Mouse (Mus musculus) MEL (cell line): ENCODE measurements at regions not wholly inside any gene's neighbourhood (a gene's known extent, or its start where the extent isn't known, plus 50 kb on each side); places are given as distances from the start of the nearest gene placed in this dataset.

Experiments used
- CTCF ChIP-seq, 3 experiments: IDR thresholded peaks in 2 of 3; conservative IDR thresholded peaks in 1 of 3; 2 replicates each; pipeline ENCODE4 v1.5.1; 2011 to 2012; ENCODE audit warnings: low read length in 3 of 3, low read depth in 2 of 3, mild to moderate bottlenecking in 2 of 3, improper control_type of control experiment in 1 of 3, inconsistent platforms in 1 of 3, mixed read lengths in 1 of 3, moderate library complexity in 1 of 3; ENCODE audit not compliant: control insufficient read depth in 1 of 3, insufficient read depth in 1 of 3, poor library complexity in 1 of 3, severe bottlenecking in 1 of 3
- GABPA ChIP-seq: IDR thresholded peaks from 2 replicates; pipeline ENCODE4 v1.6.1; 2012; ENCODE audit warnings: low read depth, mild to moderate bottlenecking, inconsistent platforms, low read length, improper control_type of control experiment, moderate library complexity
- GATA1 ChIP-seq: IDR thresholded peaks from 2 replicates; pipeline ENCODE4 v1.6.1; 2011; ENCODE audit warnings: low read depth, low read length, improper control_type of control experiment
- RCOR1 ChIP-seq: IDR thresholded peaks from 2 replicates; pipeline ENCODE4 v1.6.1; 2012; ENCODE audit warnings: low read depth, mild to moderate bottlenecking, inconsistent platforms, low read length, improper control_type of control experiment

DNA sequence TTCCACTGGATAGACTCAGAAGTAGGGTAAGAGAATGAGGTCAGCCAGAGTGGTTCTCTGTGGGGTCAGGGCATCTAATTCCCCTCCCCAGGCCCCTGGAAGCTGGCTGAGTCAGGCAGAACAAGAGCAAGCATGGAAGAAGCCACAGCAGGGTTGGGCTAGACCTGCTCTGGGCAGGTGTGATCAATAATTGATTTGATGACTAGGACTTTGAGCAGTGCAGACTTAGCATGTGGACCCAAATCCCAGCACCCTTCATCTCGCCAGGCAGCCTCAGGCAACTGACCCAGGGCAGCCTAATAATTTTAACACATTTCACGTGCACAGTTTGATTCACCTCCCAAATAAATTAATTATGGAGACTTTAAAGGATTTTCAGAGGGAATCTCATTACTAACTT lies 67.2 kb downstream of the Qdpr start:
- TF ChIP-seq GABPA (no peak), GATA1 (no peak), CTCF (IDR thresholded peaks at IDR 0.05 in 2 of 3, conservative IDR thresholded peaks at IDR 0.05 in 1 of 3; ENCODE audit: control insufficient read depth in 1 of 3, insufficient read depth in 1 of 3, low read depth in 2 of 3, low read length in 3 of 3, poor library complexity in 1 of 3, severe bottlenecking in 1 of 3) (no peak), RCOR1 (no peak)
